Mouse (Mus musculus) kidney, adult 2 months (tissue): ENCODE results near the gene Sox21.

Experiments used
- CTCF ChIP-seq: fragments of 200-500 bp; conservative IDR thresholded peaks from 2 replicates; pipeline ENCODE4 v1.5.1; 2011; ENCODE audit warnings: low read depth, mild to moderate bottlenecking, control low read depth, low read length, moderate library complexity, mixed read lengths; ENCODE audit not compliant: insufficient read depth, insufficient read length
- POLR2A ChIP-seq: fragments of 200-500 bp; IDR thresholded peaks from one replicate; pipeline ENCODE4 v1.6.1; 2011; ENCODE audit warnings: low read depth, low read length, control low read depth

GRCm38 (mm10) chr14:118268849-118269248 is 32.0 kb upstream of the Sox21 start:
- TF ChIP-seq POLR2A = no peak
- no peak for TF ChIP-seq CTCF
